Comparison of ENCODE assay signal across 8 mouse cellular contexts in the genomic region with DNA sequence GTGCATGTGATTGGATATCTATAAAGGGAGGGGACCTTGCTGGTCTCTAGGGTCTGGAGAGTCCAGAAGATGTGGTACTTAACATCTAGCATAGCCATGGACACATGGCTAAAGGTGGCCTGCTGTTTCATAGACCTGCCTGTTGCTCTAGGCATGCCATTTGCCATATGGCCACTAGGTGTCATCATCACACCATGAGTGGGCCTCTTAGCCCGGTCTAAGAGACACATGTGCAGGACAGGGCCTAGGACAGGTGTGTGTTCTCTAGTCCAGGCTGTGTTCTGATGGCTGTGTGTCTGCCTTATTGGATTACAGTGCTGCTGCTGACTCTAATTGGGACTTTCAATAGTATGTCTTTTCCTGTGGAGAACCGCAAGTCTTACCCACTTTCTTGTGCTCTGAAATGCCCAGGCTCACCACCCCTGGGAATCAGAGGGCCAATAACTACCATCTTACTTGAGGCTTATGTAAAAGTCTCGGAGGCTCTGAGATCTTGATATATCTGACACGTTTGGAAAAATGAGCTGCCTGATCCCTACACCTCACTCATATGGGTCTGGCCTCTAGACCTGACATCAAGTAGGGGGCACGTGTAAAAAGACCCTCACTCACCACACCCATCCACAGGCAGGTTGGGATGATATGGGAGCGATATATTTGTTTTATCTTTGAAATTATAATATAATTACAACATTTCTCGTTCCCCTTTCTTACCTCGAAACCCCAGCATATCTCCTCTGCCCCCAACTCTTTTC. TPM values are rescaled to one million over a fixed set of nuclear protein-coding genes. Genes with fewer than 3 reads are reported as not detected.
A peak's percentile ranks its signal among the peaks of the same experiment; 100 is the strongest.
DNase-seq lines count a peak whose midpoint lies in the region; ATAC-seq and TF ChIP-seq lines count a peak whose summit lies in the region.

No protein-coding gene starts in this region.

- peak; percentile 54 to 59 for DNase-seq in CD8-positive naive resting alpha-beta T cell, adult 2 months (ENCODE audit: low read depth in 2 of 2, low spot score in 2 of 2)
- DNase-seq in c-Kit-positive CD71-positive TER-119-negative erythroid progenitor cells, embryonic 14.5 days (ENCODE audit: low read depth) = peak; percentile 54
- peak; percentile 80 to 90 for DNase-seq in heart, postnatal 14 days
- peak; percentile 48 for DNase-seq in large intestine, adult 2 months (ENCODE audit: low read depth, low spot score)
- DNase-seq in liver, postnatal 0 days = peak; percentile 81
- peak; percentile 88 for DNase-seq in testis, postnatal 10 days (ENCODE audit: low spot score)

- H3K27me3 ChIP-seq in forebrain, embryonic 13.5 days = no peaks in the 10 kb centered on the region
- H3K27me3 ChIP-seq in liver, postnatal 0 days (ENCODE audit: insufficient read depth, low read length) = no peaks in the 10 kb centered on the region
- 0 out of 2 replicates have a peak, but pooled peaks cover 3% of the 10 kb centered on the region for H3K27me3 ChIP-seq in neural tube, embryonic 15.5 days (replicated peaks)

- no peak for TF ChIP-seq EP300 in liver, postnatal 0 days (IDR thresholded peaks at IDR 0.05; ENCODE audit: low read depth)

- ATAC-seq in forebrain, embryonic 13.5 days = peak; percentile 89
- peak; percentile 77 for ATAC-seq in liver, postnatal 0 days
- ATAC-seq in neural tube, embryonic 15.5 days (ENCODE audit: low FRiP score) = peak; percentile 91

- no peak overlapping the region for H3K9ac ChIP-seq in forebrain, embryonic 13.5 days
- H3K9ac ChIP-seq in liver, postnatal 0 days (replicated peaks) = no peak overlapping the region
- no peak overlapping the region for H3K9ac ChIP-seq in neural tube, embryonic 15.5 days (replicated peaks)

- H3K27ac ChIP-seq in forebrain, embryonic 13.5 days = no peak overlapping the region
- no peak overlapping the region for H3K27ac ChIP-seq in liver, postnatal 0 days (ENCODE audit: low read depth)
- no peak overlapping the region for H3K27ac ChIP-seq in neural tube, embryonic 15.5 days (replicated peaks)

- intact Hi-C loops in heart, postnatal 14 days (cut with DNase I) = loop anchor here (1.0 to 5.0 kb wide), 6 partner anchors 115 to 1535 kb away; partner anchors contain the start of gene Osr1

- H3K9me3 ChIP-seq in forebrain, embryonic 13.5 days (replicated peaks) = no peaks in the 10 kb centered on the region
- H3K9me3 ChIP-seq in liver, postnatal 0 days (ENCODE audit: low read length) = no peaks in the 10 kb centered on the region
- H3K9me3 ChIP-seq in neural tube, embryonic 15.5 days (replicated peaks) = no peaks in the 10 kb centered on the region

- H3K4me2 ChIP-seq in forebrain, embryonic 13.5 days = no peak overlapping the region
- H3K4me2 ChIP-seq in liver, postnatal 0 days (ENCODE audit: low read depth, low read length) = no peak overlapping the region
- no peak overlapping the region for H3K4me2 ChIP-seq in neural tube, embryonic 15.5 days

- no peaks in the 10 kb centered on the region for H3K4me1 ChIP-seq in forebrain, embryonic 13.5 days
- no peaks in the 10 kb centered on the region for H3K4me1 ChIP-seq in liver, postnatal 0 days (ENCODE audit: insufficient read depth)
- H3K4me1 ChIP-seq in neural tube, embryonic 15.5 days = peaks cover 2% of the 10 kb centered on the region; the same call in 1 of the 2 replicates

- TF ChIP-seq CTCF in liver, postnatal 0 days (IDR thresholded peaks at IDR 0.05; ENCODE audit: low read depth) = peak; percentile 99

- no peaks in the 10 kb centered on the region for H3K36me3 ChIP-seq in forebrain, embryonic 13.5 days (ENCODE audit: poor library complexity, severe bottlenecking)
- no peaks in the 10 kb centered on the region for H3K36me3 ChIP-seq in liver, postnatal 0 days (replicated peaks; ENCODE audit: insufficient read depth, low read length)
- H3K36me3 ChIP-seq in neural tube, embryonic 15.5 days = no peaks in the 10 kb centered on the region

- H3K4me3 ChIP-seq in forebrain, embryonic 13.5 days = no peak overlapping the region
- no peak overlapping the region for H3K4me3 ChIP-seq in liver, postnatal 0 days (ENCODE audit: low read depth, low read length)
- H3K4me3 ChIP-seq in neural tube, embryonic 15.5 days (replicated peaks) = no peak overlapping the region

- 61% methylated on average over 8 of the region's 8 CpGs for WGBS in forebrain, embryonic 13.5 days
- WGBS in large intestine, adult 2 months = 68% methylated on average over 8 of the region's 8 CpGs
- 60% methylated on average over 8 of the region's 8 CpGs for WGBS in liver, postnatal 0 days (ENCODE audit: insufficient replicate concordance)
- 62% methylated on average over 8 of the region's 8 CpGs for WGBS in neural tube, embryonic 15.5 days

RNA-seq across cellular contexts. Expression of gene Ttc32, which starts 22.5 kb away (rescaled TPM):
- 16.9 and 20.4 TPM in 2 replicates for polyA plus RNA-seq in forebrain, embryonic 13.5 days (2015; fragmentation: Nextera tagmentation; extraction: Ambion mirVana)
- 10 to 100 TPM; 20.8 to 24.2 TPM for total RNA-seq in heart, postnatal 14 days (2021)
- polyA plus RNA-seq in large intestine, adult 2 months (2012; rRNA removed) = 10.0 and 10.2 TPM in 2 replicates
- 15.2 and 19.1 TPM in 2 replicates for polyA plus RNA-seq in liver, postnatal 0 days (2015; fragmentation: Nextera tagmentation; extraction: Ambion mirVana)
- polyA plus RNA-seq in neural tube, embryonic 15.5 days (2015; fragmentation: Nextera tagmentation; extraction: Ambion mirVana) = 8.9 and 13.0 TPM in 2 replicates
